Mouse (Mus musculus) urinary bladder, postnatal 14 days (tissue): ENCODE data around the gene 4930507D05Rik.
"Not testable (repeated sequence)": the region's sequence is repeated elsewhere in the genome, so short reads cannot be mapped to it uniquely, and the experiment has no call there.

Experiments
- DNase-seq: peaks from one replicate; pipeline ENCODE4 v3.0.0; 2021; ENCODE audit warnings: low spot score

The 4930507D05Rik gene

GRCm38 (mm10) chr10:62449364-62450279 is at the start of gene 4930507D05Rik, which contains the start of gene Supv3l1:
4930507D05Rik (plus strand) TSS chr10:62449489.
Supv3l1 (minus strand) TSS chr10:62449738.
- DNase-seq = peak; percentile 92

- peak; percentile 22 for DNase-seq
Measured at GRCm38 (mm10) chr10:62401641-62402111, 47.6 kb upstream of the 4930507D05Rik start.

- DNase-seq = peak; percentile 53
Measured at GRCm38 (mm10) chr10:62404901-62405300, 44.4 kb upstream of the 4930507D05Rik start.

GRCm38 (mm10) chr10:62410943-62411342 is 38.3 kb upstream of the 4930507D05Rik start:
- peak; percentile 74 for DNase-seq

- DNase-seq = no peak
Measured at GRCm38 (mm10) chr10:62411431-62412410, 37.6 kb upstream of the 4930507D05Rik start.

- peak; percentile 66 for DNase-seq
Measured at GRCm38 (mm10) chr10:62412906-62413605, 36.2 kb upstream of the 4930507D05Rik start.

- DNase-seq = peak; percentile 32
Measured at GRCm38 (mm10) chr10:62413606-62413982, 35.7 kb upstream of the 4930507D05Rik start.

GRCm38 (mm10) chr10:62418831-62419356 is 30.4 kb upstream of the 4930507D05Rik start:
- DNase-seq = no peak

GRCm38 (mm10) chr10:62419422-62419821 is 29.9 kb upstream of the 4930507D05Rik start:
- DNase-seq = no peak

GRCm38 (mm10) chr10:62420399-62420798 is 28.9 kb upstream of the 4930507D05Rik start:
- no peak for DNase-seq

- DNase-seq = no peak
Measured at GRCm38 (mm10) chr10:62421127-62421526, 28.2 kb upstream of the 4930507D05Rik start.

GRCm38 (mm10) chr10:62422255-62422654 is 27.0 kb upstream of the 4930507D05Rik start, which contains the start of gene Hkdc1:
Hkdc1 (minus strand) TSS chr10:62422491.
- no peak for DNase-seq

GRCm38 (mm10) chr10:62425081-62425871 is 24.0 kb upstream of the 4930507D05Rik start:
- no peak for DNase-seq

GRCm38 (mm10) chr10:62430427-62430826 is 18.9 kb upstream of the 4930507D05Rik start:
- DNase-seq = no peak

GRCm38 (mm10) chr10:62450280-62450640 is 971 bp downstream of the 4930507D05Rik start:
- no peak for DNase-seq

GRCm38 (mm10) chr10:62452001-62452400 is 2.7 kb downstream of the 4930507D05Rik start:
- DNase-seq = not testable (repeated sequence)

- no peak for DNase-seq
Measured at GRCm38 (mm10) chr10:62461321-62461720, 12.0 kb downstream of the 4930507D05Rik start.

- no peak for DNase-seq
Measured at GRCm38 (mm10) chr10:62469736-62470135, 20.4 kb downstream of the 4930507D05Rik start.

GRCm38 (mm10) chr10:62471105-62471504 is 21.8 kb downstream of the 4930507D05Rik start:
- DNase-seq = no peak

GRCm38 (mm10) chr10:62474944-62475343 is 25.7 kb downstream of the 4930507D05Rik start:
- no peak for DNase-seq
